Mouse (Mus musculus): ENCODE data around the gene Rbm3. TPM values are rescaled to one million over a fixed set of nuclear protein-coding genes. Genes with fewer than 3 reads are reported as not detected.

Gene Rbm3
- total RNA-seq, 1 experiment from 2014 or later = 1,314 TPM

Other genes starting within 250 kb of the Rbm3 start
- gene Pqbp1, start 246.6 kb downstream of the Rbm3 start, total RNA-seq (2017) = 156 and 162 TPM in 2 replicates
- 42.2 and 54.8 TPM in 2 replicates for gene Timm17b, start 246.5 kb downstream of the Rbm3 start, total RNA-seq (2017)
- gene Gm10491, start 238.0 kb downstream of the Rbm3 start, total RNA-seq (2017) = not detected in 2 replicates
- not detected in 2 replicates for gene Gm10490, start 236.3 kb downstream of the Rbm3 start, total RNA-seq (2017)
- not detected in 2 replicates for gene Pcsk1n, start 226.1 kb downstream of the Rbm3 start, total RNA-seq (2017)
- gene Eras, start 217.3 kb downstream of the Rbm3 start, total RNA-seq (2017) = not detected in 2 replicates
- gene Hdac6, start 198.0 kb downstream of the Rbm3 start, total RNA-seq (2017) = 11.0 and 13.1 TPM in 2 replicates
- gene Gata1, start 167.8 kb downstream of the Rbm3 start, total RNA-seq (2017) = 46.7 and 51.4 TPM in 2 replicates
- gene Glod5, start 127.4 kb downstream of the Rbm3 start, total RNA-seq (2017) = not detected in 2 replicates
- 60.0 and 70.0 TPM in 2 replicates for gene Suv39h1, start 71.1 kb downstream of the Rbm3 start, total RNA-seq (2017)
- 68.8 and 74.5 TPM in 2 replicates for gene Was, start 55.4 kb downstream of the Rbm3 start, total RNA-seq (2017)
- 25.8 and 29.6 TPM in 2 replicates for gene Wdr13, start 13.0 kb downstream of the Rbm3 start, total RNA-seq (2017)
- gene Tbc1d25, start 30.3 kb upstream of the Rbm3 start, total RNA-seq (2017) = 5.2 and 7.3 TPM in 2 replicates
- gene Ebp, start 47.6 kb upstream of the Rbm3 start, total RNA-seq (2017) = 58.5 and 66.5 TPM in 2 replicates
- 0.05 TPM in 1 of 2 replicates, not detected in the other for gene Porcn, start 60.6 kb upstream of the Rbm3 start, total RNA-seq (2017)
- gene Ftsj1, start 106.5 kb upstream of the Rbm3 start, total RNA-seq (2017) = 20.6 and 26.4 TPM in 2 replicates
- 18.5 and 20.0 TPM in 2 replicates for gene Slc38a5, start 125.3 kb upstream of the Rbm3 start, total RNA-seq (2017)
- not detected in 2 replicates for gene Ssxb10, start 181.5 kb upstream of the Rbm3 start, total RNA-seq (2017)
- not detected in 2 replicates for gene Ssxb9, start 221.1 kb upstream of the Rbm3 start, total RNA-seq (2017)